Mouse (Mus musculus) MEL (cell line): Measurements from ENCODE around the gene Slc34a2. TPM values are rescaled to one million over a fixed set of nuclear protein-coding genes. Genes with fewer than 3 reads are reported as not detected.

Source experiments
- DNase-seq: peaks from one replicate; pipeline ENCODE4 v3.0.0; 2011; ENCODE audit warnings: low read depth, low spot score
- H3K27ac ChIP-seq: 2 replicates; pipeline ENCODE4 v1.5.1; 2012; ENCODE audit warnings: low read depth, mild to moderate bottlenecking, control low read depth, low read length, moderate library complexity; ENCODE audit not compliant: control insufficient read depth
- H3K27me3 ChIP-seq, 2 experiments: fragments of 150-350 bp in 1 of 2; sonication (generic) in 1 of 2; 2 replicates each; pipeline ENCODE4 v1.6.1; 2012; ENCODE audit warnings: low read length in 2 of 2, mild to moderate bottlenecking in 2 of 2, improper control_type of control experiment in 1 of 2, moderate library complexity in 1 of 2; ENCODE audit not compliant: insufficient read depth in 2 of 2, control insufficient read depth in 1 of 2
- H3K36me3 ChIP-seq, 2 experiments: 2 replicates each; pipeline ENCODE4 v1.6.1; 2012 to 2014; ENCODE audit warnings: low read length in 2 of 2, improper control_type of control experiment in 1 of 2, inconsistent platforms in 1 of 2, mild to moderate bottlenecking in 1 of 2; ENCODE audit not compliant: insufficient read depth in 2 of 2, control insufficient read depth in 1 of 2
- H3K4me1 ChIP-seq, 2 experiments: fragments of 150-350 bp in 1 of 2; sonication (generic) in 1 of 2; 2 replicates each; pipeline ENCODE4 v1.6.1; 2012; ENCODE audit warnings: low read length in 2 of 2, improper control_type of control experiment in 1 of 2, mild to moderate bottlenecking in 1 of 2; ENCODE audit not compliant: insufficient read depth in 2 of 2, control insufficient read depth in 1 of 2
- H3K4me3 ChIP-seq, 2 experiments: fragments of 150-350 bp in 1 of 2; sonication (generic) in 1 of 2; 2 replicates each; pipeline ENCODE4 v1.5.1; 2012; ENCODE audit warnings: low read depth in 2 of 2, low read length in 2 of 2, mild to moderate bottlenecking in 2 of 2, moderate library complexity in 2 of 2, control low read depth in 1 of 2, improper control_type of control experiment in 1 of 2; ENCODE audit not compliant: control insufficient read depth in 1 of 2, insufficient read depth in 1 of 2
- H3K79me2 ChIP-seq: 2 replicates; pipeline ENCODE4 v1.6.1; 2012; ENCODE audit warnings: mild to moderate bottlenecking, low read length, moderate library complexity; ENCODE audit not compliant: control insufficient read depth, poor library complexity, insufficient read depth
- H3K9ac ChIP-seq: 2 replicates; pipeline ENCODE4 v1.6.1; 2012; ENCODE audit warnings: low read depth, mild to moderate bottlenecking, control low read depth, low read length, moderate library complexity; ENCODE audit not compliant: control insufficient read depth, poor library complexity, severe bottlenecking
- H3K9me3 ChIP-seq: fragments of 150-350 bp; sonication (generic); replicated peaks from 2 replicates; pipeline ENCODE4 v1.6.1; 2012; ENCODE audit warnings: mild to moderate bottlenecking, low read length, improper control_type of control experiment, moderate library complexity; ENCODE audit not compliant: insufficient read depth
- BHLHE40 ChIP-seq: IDR thresholded peaks from 2 replicates; pipeline ENCODE4 v1.6.1; 2012; ENCODE audit warnings: low read depth, mild to moderate bottlenecking, inconsistent platforms, low read length, improper control_type of control experiment, borderline replicate concordance
- CTCF ChIP-seq, 3 experiments: IDR thresholded peaks in 2 of 3; conservative IDR thresholded peaks in 1 of 3; 2 replicates each; pipeline ENCODE4 v1.5.1; 2011 to 2012; ENCODE audit warnings: low read length in 3 of 3, low read depth in 2 of 3, mild to moderate bottlenecking in 2 of 3, improper control_type of control experiment in 1 of 3, inconsistent platforms in 1 of 3, mixed read lengths in 1 of 3, moderate library complexity in 1 of 3; ENCODE audit not compliant: control insufficient read depth in 1 of 3, insufficient read depth in 1 of 3, poor library complexity in 1 of 3, severe bottlenecking in 1 of 3
- E2F4 ChIP-seq: IDR thresholded peaks from 2 replicates; pipeline ENCODE4 v1.6.1; 2011; ENCODE audit warnings: low read depth, low read length, improper control_type of control experiment, borderline replicate concordance
- ELF1 ChIP-seq: IDR thresholded peaks from 2 replicates; pipeline ENCODE4 v1.6.1; 2014; ENCODE audit warnings: low read depth, mild to moderate bottlenecking, inconsistent platforms, low read length, improper control_type of control experiment, moderate library complexity
- ETS1 ChIP-seq: IDR thresholded peaks from 2 replicates; pipeline ENCODE4 v1.6.1; 2012; ENCODE audit warnings: low read depth, mild to moderate bottlenecking, inconsistent platforms, low read length, improper control_type of control experiment, moderate library complexity
- HCFC1 ChIP-seq: IDR thresholded peaks from 2 replicates; pipeline ENCODE4 v1.6.1; 2012; ENCODE audit warnings: low read depth, mild to moderate bottlenecking, inconsistent platforms, low read length, improper control_type of control experiment, moderate library complexity
- JUND ChIP-seq: IDR thresholded peaks from 2 replicates; pipeline ENCODE4 v1.6.1; 2011; ENCODE audit warnings: low read depth, mild to moderate bottlenecking, improper control_type of control experiment, low read length
- MAFK ChIP-seq: IDR thresholded peaks from 2 replicates; pipeline ENCODE4 v1.6.1; 2011; ENCODE audit warnings: low read depth, mild to moderate bottlenecking, low read length, improper control_type of control experiment, borderline replicate concordance
- MEF2A ChIP-seq: IDR thresholded peaks from 2 replicates; pipeline ENCODE4 v1.6.1; 2014; ENCODE audit warnings: low read depth, mild to moderate bottlenecking, inconsistent platforms, low read length, improper control_type of control experiment; ENCODE audit not compliant: poor library complexity, insufficient replicate concordance, severe bottlenecking; ENCODE audit errors: extremely low read depth
- MYB ChIP-seq: IDR thresholded peaks from 2 replicates; pipeline ENCODE4 v1.6.1; 2011; ENCODE audit warnings: mild to moderate bottlenecking, low read depth, low read length, improper control_type of control experiment
- MYC ChIP-seq: IDR thresholded peaks from 2 replicates; pipeline ENCODE4 v1.6.1; 2011; ENCODE audit warnings: low read depth, mild to moderate bottlenecking, low read length, improper control_type of control experiment, moderate library complexity
- NELFE ChIP-seq: IDR thresholded peaks from 2 replicates; pipeline ENCODE4 v1.6.1; 2011; ENCODE audit warnings: low read depth, low read length, improper control_type of control experiment
- POLR2AphosphoS2 ChIP-seq: IDR thresholded peaks from 2 replicates; pipeline ENCODE4 v1.6.1; 2011; ENCODE audit warnings: low read length, improper control_type of control experiment
- POLR2AphosphoS5 ChIP-seq: IDR thresholded peaks from 2 replicates; pipeline ENCODE4 v1.6.1; 2012; ENCODE audit warnings: low read depth, borderline replicate concordance, mild to moderate bottlenecking, inconsistent platforms, low read length, moderate library complexity, mixed read lengths
- SMC3 ChIP-seq: IDR thresholded peaks from 2 replicates; pipeline ENCODE4 v1.6.1; 2011; ENCODE audit warnings: low read depth, low read length, improper control_type of control experiment
- TAL1 ChIP-seq: IDR thresholded peaks from 2 replicates; pipeline ENCODE4 v1.6.1; 2012; ENCODE audit warnings: mild to moderate bottlenecking, inconsistent platforms, low read length, moderate library complexity, mixed read lengths
- TCF12 ChIP-seq: IDR thresholded peaks from 2 replicates; pipeline ENCODE4 v1.6.1; 2014; ENCODE audit warnings: low read depth, mild to moderate bottlenecking, inconsistent platforms, low read length, improper control_type of control experiment, moderate library complexity
- ZC3H11A ChIP-seq: IDR thresholded peaks from 2 replicates; pipeline ENCODE4 v1.6.1; 2012; ENCODE audit warnings: low read depth, mild to moderate bottlenecking, inconsistent platforms, low read length, improper control_type of control experiment
- ZKSCAN1 ChIP-seq: IDR thresholded peaks from 2 replicates; pipeline ENCODE4 v1.6.1; 2012; ENCODE audit warnings: low read depth, mild to moderate bottlenecking, inconsistent platforms, low read length, improper control_type of control experiment, moderate library complexity
- ZMIZ1 ChIP-seq: IDR thresholded peaks from 2 replicates; pipeline ENCODE4 v1.6.1; 2012; ENCODE audit warnings: low read depth, mild to moderate bottlenecking, inconsistent platforms, low read length, improper control_type of control experiment, moderate library complexity
- ZNF384 ChIP-seq: IDR thresholded peaks from 2 replicates; pipeline ENCODE4 v1.6.1; 2012; ENCODE audit warnings: low read depth, mild to moderate bottlenecking, inconsistent platforms, low read length, improper control_type of control experiment
- polyA plus RNA-seq, 2 experiments: library from polyadenylated mRNA; stranded (reverse) in 1 of 2; unstranded in 1 of 2; fragments of >175 nt in 1 of 2; fragments of >200 nt in 1 of 2; gene quantifications; 2 replicates each; pipeline versions ENCODE4 v1.2.1 to v1.2.4; 2012; ENCODE audit warnings: low replicate concordance in 2 of 2, low read depth in 1 of 2; ENCODE audit not compliant: insufficient read length in 2 of 2, insufficient read depth in 1 of 2, missing spikeins in 1 of 2
- total RNA-seq: library from RNA; depleted of rRNA; stranded (reverse); fragments of 300-350 nt; gene quantifications from 2 replicates; pipeline ENCODE4 v1.2.3, GENCODE M21; 2012

Slc34a2 gene
- total and polyA plus RNA-seq, 3 experiments = not detected

- H3K27ac ChIP-seq = no peak overlapping the region
- no peaks in the 10 kb centered on the region for H3K36me3 ChIP-seq
- no peak overlapping the region for H3K9ac ChIP-seq
- TF ChIP-seq MYC = no peak
- TF ChIP-seq ZNF384 = no peak
- no peak for TF ChIP-seq MAFK
- TF ChIP-seq HCFC1 = no peak
- TF ChIP-seq BHLHE40 = no peak
- no peak for TF ChIP-seq ZC3H11A
- H3K27me3 ChIP-seq = no peaks in the 10 kb centered on the region
- no peaks in the 10 kb centered on the region for H3K4me1 ChIP-seq
- no peaks in the 10 kb centered on the region for H3K79me2 ChIP-seq
- no peaks in the 10 kb centered on the region for H3K9me3 ChIP-seq
- DNase-seq = no peak
- no peak overlapping the region for H3K4me3 ChIP-seq
These were observed 64.1 kb downstream of the Slc34a2 start for GRCm38 (mm10) chr5:53101848-53102473.

GRCm38 (mm10) chr5:53104177-53104855 is 66.4 kb downstream of the Slc34a2 start:
- no peaks in the 10 kb centered on the region for H3K27me3 ChIP-seq
- H3K27ac ChIP-seq = no peak overlapping the region
- no peak overlapping the region for H3K4me3 ChIP-seq
- H3K9ac ChIP-seq = no peak overlapping the region
- TF ChIP-seq TCF12 (no peak), E2F4 (no peak), POLR2AphosphoS2 (no peak), HCFC1 (no peak), POLR2AphosphoS5 (no peak), SMC3 (no peak), MAFK (no peak), MYC (no peak), MYB (no peak), ELF1 (no peak), JUND (no peak), MEF2A (no peak), TAL1 (no peak), CTCF (IDR thresholded peaks at IDR 0.05 in 2 of 3, conservative IDR thresholded peaks at IDR 0.05 in 1 of 3; ENCODE audit: control insufficient read depth in 1 of 3, insufficient read depth in 1 of 3, low read depth in 2 of 3, low read length in 3 of 3, poor library complexity in 1 of 3, severe bottlenecking in 1 of 3) (no peak), ZMIZ1 (no peak), ETS1 (no peak), ZKSCAN1 (no peak), BHLHE40 (no peak), NELFE (no peak)
- TF ChIP-seq, all 39 proteins: peak for 0
- Histone ChIP-seq H3K79me2 (no peaks in the 10 kb centered on the region), H3K4me1 (no peaks in the 10 kb centered on the region), H3K36me3 (no peaks in the 10 kb centered on the region), H3K9me3 (no peaks in the 10 kb centered on the region)
- DNase-seq = no peak
